Mouse (Mus musculus) MEL (cell line): ENCODE measurements around the gene Rhob. TPM values are rescaled to one million over a fixed set of nuclear protein-coding genes. Genes with fewer than 3 reads are reported as not detected.

Experiments
- DNase-seq: peaks from one replicate; pipeline ENCODE4 v3.0.0; 2011; ENCODE audit warnings: low read depth, low spot score
- H3K27ac ChIP-seq: 2 replicates; pipeline ENCODE4 v1.5.1; 2012; ENCODE audit warnings: low read depth, mild to moderate bottlenecking, control low read depth, low read length, moderate library complexity; ENCODE audit not compliant: control insufficient read depth
- H3K27me3 ChIP-seq, 2 experiments: fragments of 150-350 bp in 1 of 2; sonication (generic) in 1 of 2; 2 replicates each; pipeline ENCODE4 v1.6.1; 2012; ENCODE audit warnings: low read length in 2 of 2, mild to moderate bottlenecking in 2 of 2, improper control_type of control experiment in 1 of 2, moderate library complexity in 1 of 2; ENCODE audit not compliant: insufficient read depth in 2 of 2, control insufficient read depth in 1 of 2
- H3K36me3 ChIP-seq, 2 experiments: 2 replicates each; pipeline ENCODE4 v1.6.1; 2012 to 2014; ENCODE audit warnings: low read length in 2 of 2, improper control_type of control experiment in 1 of 2, inconsistent platforms in 1 of 2, mild to moderate bottlenecking in 1 of 2; ENCODE audit not compliant: insufficient read depth in 2 of 2, control insufficient read depth in 1 of 2
- H3K4me1 ChIP-seq, 2 experiments: fragments of 150-350 bp in 1 of 2; sonication (generic) in 1 of 2; 2 replicates each; pipeline ENCODE4 v1.6.1; 2012; ENCODE audit warnings: low read length in 2 of 2, improper control_type of control experiment in 1 of 2, mild to moderate bottlenecking in 1 of 2; ENCODE audit not compliant: insufficient read depth in 2 of 2, control insufficient read depth in 1 of 2
- H3K4me3 ChIP-seq, 2 experiments: fragments of 150-350 bp in 1 of 2; sonication (generic) in 1 of 2; 2 replicates each; pipeline ENCODE4 v1.5.1; 2012; ENCODE audit warnings: low read depth in 2 of 2, low read length in 2 of 2, mild to moderate bottlenecking in 2 of 2, moderate library complexity in 2 of 2, control low read depth in 1 of 2, improper control_type of control experiment in 1 of 2; ENCODE audit not compliant: control insufficient read depth in 1 of 2, insufficient read depth in 1 of 2
- H3K79me2 ChIP-seq: 2 replicates; pipeline ENCODE4 v1.6.1; 2012; ENCODE audit warnings: mild to moderate bottlenecking, low read length, moderate library complexity; ENCODE audit not compliant: control insufficient read depth, poor library complexity, insufficient read depth
- H3K9ac ChIP-seq: 2 replicates; pipeline ENCODE4 v1.6.1; 2012; ENCODE audit warnings: low read depth, mild to moderate bottlenecking, control low read depth, low read length, moderate library complexity; ENCODE audit not compliant: control insufficient read depth, poor library complexity, severe bottlenecking
- H3K9me3 ChIP-seq: fragments of 150-350 bp; sonication (generic); replicated peaks from 2 replicates; pipeline ENCODE4 v1.6.1; 2012; ENCODE audit warnings: mild to moderate bottlenecking, low read length, improper control_type of control experiment, moderate library complexity; ENCODE audit not compliant: insufficient read depth
- CHD1 ChIP-seq: IDR thresholded peaks from 2 replicates; pipeline ENCODE4 v1.6.1; 2012; ENCODE audit warnings: low read depth, mild to moderate bottlenecking, inconsistent platforms, low read length, improper control_type of control experiment
- CHD2 ChIP-seq: IDR thresholded peaks from 2 replicates; pipeline ENCODE4 v1.6.1; 2011; ENCODE audit warnings: low read length, improper control_type of control experiment
- CTCF ChIP-seq, 3 experiments: IDR thresholded peaks in 2 of 3; conservative IDR thresholded peaks in 1 of 3; 2 replicates each; pipeline ENCODE4 v1.5.1; 2011 to 2012; ENCODE audit warnings: low read length in 3 of 3, low read depth in 2 of 3, mild to moderate bottlenecking in 2 of 3, improper control_type of control experiment in 1 of 3, inconsistent platforms in 1 of 3, mixed read lengths in 1 of 3, moderate library complexity in 1 of 3; ENCODE audit not compliant: control insufficient read depth in 1 of 3, insufficient read depth in 1 of 3, poor library complexity in 1 of 3, severe bottlenecking in 1 of 3
- ELF1 ChIP-seq: IDR thresholded peaks from 2 replicates; pipeline ENCODE4 v1.6.1; 2014; ENCODE audit warnings: low read depth, mild to moderate bottlenecking, inconsistent platforms, low read length, improper control_type of control experiment, moderate library complexity
- EP300 ChIP-seq, 2 experiments: IDR thresholded peaks; 2 replicates each; pipeline ENCODE4 v1.6.1; 2011; ENCODE audit warnings: improper control_type of control experiment in 2 of 2, low read length in 2 of 2, low read depth in 1 of 2, mild to moderate bottlenecking in 1 of 2
- ETS1 ChIP-seq: IDR thresholded peaks from 2 replicates; pipeline ENCODE4 v1.6.1; 2012; ENCODE audit warnings: low read depth, mild to moderate bottlenecking, inconsistent platforms, low read length, improper control_type of control experiment, moderate library complexity
- GABPA ChIP-seq: IDR thresholded peaks from 2 replicates; pipeline ENCODE4 v1.6.1; 2012; ENCODE audit warnings: low read depth, mild to moderate bottlenecking, inconsistent platforms, low read length, improper control_type of control experiment, moderate library complexity
- GATA1 ChIP-seq: IDR thresholded peaks from 2 replicates; pipeline ENCODE4 v1.6.1; 2011; ENCODE audit warnings: low read depth, low read length, improper control_type of control experiment
- HCFC1 ChIP-seq: IDR thresholded peaks from 2 replicates; pipeline ENCODE4 v1.6.1; 2012; ENCODE audit warnings: low read depth, mild to moderate bottlenecking, inconsistent platforms, low read length, improper control_type of control experiment, moderate library complexity
- KAT2A ChIP-seq: conservative IDR thresholded peaks from 2 replicates; pipeline ENCODE4 v1.6.1; 2012; ENCODE audit warnings: low read depth, low read length, improper control_type of control experiment, inconsistent platforms
- MAX ChIP-seq: IDR thresholded peaks from 2 replicates; pipeline ENCODE4 v1.6.1; 2011; ENCODE audit warnings: low read length, improper control_type of control experiment
- MEF2A ChIP-seq: IDR thresholded peaks from 2 replicates; pipeline ENCODE4 v1.6.1; 2014; ENCODE audit warnings: low read depth, mild to moderate bottlenecking, inconsistent platforms, low read length, improper control_type of control experiment; ENCODE audit not compliant: poor library complexity, insufficient replicate concordance, severe bottlenecking; ENCODE audit errors: extremely low read depth
- MYB ChIP-seq: IDR thresholded peaks from 2 replicates; pipeline ENCODE4 v1.6.1; 2011; ENCODE audit warnings: mild to moderate bottlenecking, low read depth, low read length, improper control_type of control experiment
- MYC ChIP-seq: IDR thresholded peaks from 2 replicates; pipeline ENCODE4 v1.6.1; 2011; ENCODE audit warnings: low read depth, mild to moderate bottlenecking, low read length, improper control_type of control experiment, moderate library complexity
- NELFE ChIP-seq: IDR thresholded peaks from 2 replicates; pipeline ENCODE4 v1.6.1; 2011; ENCODE audit warnings: low read depth, low read length, improper control_type of control experiment
- NRF1 ChIP-seq: IDR thresholded peaks from 2 replicates; pipeline ENCODE4 v1.6.1; 2014; ENCODE audit warnings: low read depth, mild to moderate bottlenecking, inconsistent platforms, low read length, improper control_type of control experiment, moderate library complexity; ENCODE audit not compliant: poor library complexity, insufficient read depth, severe bottlenecking
- POLR2AphosphoS2 ChIP-seq: IDR thresholded peaks from 2 replicates; pipeline ENCODE4 v1.6.1; 2011; ENCODE audit warnings: low read length, improper control_type of control experiment
- POLR2AphosphoS5 ChIP-seq: IDR thresholded peaks from 2 replicates; pipeline ENCODE4 v1.6.1; 2012; ENCODE audit warnings: low read depth, borderline replicate concordance, mild to moderate bottlenecking, inconsistent platforms, low read length, moderate library complexity, mixed read lengths
- RAD21 ChIP-seq: IDR thresholded peaks from 2 replicates; pipeline ENCODE4 v1.6.1; 2011; ENCODE audit warnings: mild to moderate bottlenecking, low read depth, low read length, improper control_type of control experiment
- SIN3A ChIP-seq: IDR thresholded peaks from 2 replicates; pipeline ENCODE4 v1.6.1; 2012; ENCODE audit warnings: low read length, improper control_type of control experiment, inconsistent platforms
- SMC3 ChIP-seq: IDR thresholded peaks from 2 replicates; pipeline ENCODE4 v1.6.1; 2011; ENCODE audit warnings: low read depth, low read length, improper control_type of control experiment
- TBP ChIP-seq: IDR thresholded peaks from 2 replicates; pipeline ENCODE4 v1.8.0; 2011; ENCODE audit warnings: low read depth, low read length, improper control_type of control experiment
- UBTF ChIP-seq: IDR thresholded peaks from 2 replicates; pipeline ENCODE4 v1.6.1; 2012; ENCODE audit warnings: low read depth, mild to moderate bottlenecking, inconsistent platforms, low read length, improper control_type of control experiment, moderate library complexity, borderline replicate concordance; ENCODE audit not compliant: insufficient read depth
- USF1 ChIP-seq: IDR thresholded peaks from 2 replicates; pipeline ENCODE4 v1.6.1; 2014; ENCODE audit warnings: low read depth, mild to moderate bottlenecking, inconsistent platforms, low read length, improper control_type of control experiment, moderate library complexity
- ZKSCAN1 ChIP-seq: IDR thresholded peaks from 2 replicates; pipeline ENCODE4 v1.6.1; 2012; ENCODE audit warnings: low read depth, mild to moderate bottlenecking, inconsistent platforms, low read length, improper control_type of control experiment, moderate library complexity
- polyA plus RNA-seq, 2 experiments: library from polyadenylated mRNA; stranded (reverse) in 1 of 2; unstranded in 1 of 2; fragments of >175 nt in 1 of 2; fragments of >200 nt in 1 of 2; gene quantifications; 2 replicates each; pipeline versions ENCODE4 v1.2.1 to v1.2.4; 2012; ENCODE audit warnings: low replicate concordance in 2 of 2, low read depth in 1 of 2; ENCODE audit not compliant: insufficient read length in 2 of 2, insufficient read depth in 1 of 2, missing spikeins in 1 of 2
- total RNA-seq: library from RNA; depleted of rRNA; stranded (reverse); fragments of 300-350 nt; gene quantifications from 2 replicates; pipeline ENCODE4 v1.2.3, GENCODE M21; 2012

The Rhob gene
- total and polyA plus RNA-seq, 3 experiments = 1.8 to 6.0 TPM; not detected in 1

- Histone ChIP-seq H3K27me3 (no peaks in the 10 kb centered on the region), H3K9ac (no peak overlapping the region), H3K9me3 (no peaks in the 10 kb centered on the region), H3K79me2 (no peaks in the 10 kb centered on the region), H3K36me3 (no peaks in the 10 kb centered on the region), H3K4me3 (no peak overlapping the region), H3K4me1 (peaks cover 0 to 7% of the 10 kb centered on the region in 2 experiments; a peak in 2 of 4 replicates), H3K27ac (no peak overlapping the region)
- TF ChIP-seq CTCF (IDR thresholded peaks at IDR 0.05 in 2 of 3, conservative IDR thresholded peaks at IDR 0.05 in 1 of 3; ENCODE audit: control insufficient read depth in 1 of 3, insufficient read depth in 1 of 3, low read depth in 2 of 3, low read length in 3 of 3, poor library complexity in 1 of 3, severe bottlenecking in 1 of 3) = no peak
- no peak for TF ChIP-seq NRF1
- no peak for TF ChIP-seq USF1
- TF ChIP-seq ELF1 = no peak
- no peak for DNase-seq
Measured at GRCm38 (mm10) chr12:8494675-8495074, 5.1 kb downstream of the Rhob start.

DNA sequence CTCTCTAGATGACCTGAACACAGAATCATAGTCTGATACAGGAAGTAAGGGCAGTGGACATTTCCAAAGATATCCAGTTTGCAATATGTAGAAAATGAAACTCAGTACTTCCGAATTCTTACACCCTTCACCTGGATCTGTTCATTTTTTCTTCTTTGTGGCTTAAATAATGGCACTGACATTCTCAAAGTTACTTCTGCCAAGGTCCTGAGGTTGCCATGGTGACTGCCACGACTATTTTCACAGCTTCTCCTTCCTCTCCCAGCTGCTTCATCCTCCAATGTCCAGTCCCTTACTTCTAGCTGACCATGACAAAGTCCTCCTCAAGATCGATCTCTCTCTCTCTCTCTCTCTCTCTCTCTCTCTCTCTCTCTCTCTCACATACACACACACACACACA is 6.4 kb downstream of the Rhob start:
- Histone ChIP-seq H3K36me3 (no peaks in the 10 kb centered on the region), H3K27ac (no peak overlapping the region), H3K79me2 (no peaks in the 10 kb centered on the region), H3K4me3 (no peak overlapping the region), H3K27me3 (no peaks in the 10 kb centered on the region), H3K9ac (no peak overlapping the region), H3K4me1 (no peaks in the 10 kb centered on the region), H3K9me3 (no peaks in the 10 kb centered on the region)
- no peak for DNase-seq
- TF ChIP-seq RAD21 (no peak), HCFC1 (no peak), SMC3 (no peak), CTCF (IDR thresholded peaks at IDR 0.05 in 2 of 3, conservative IDR thresholded peaks at IDR 0.05 in 1 of 3; ENCODE audit: control insufficient read depth in 1 of 3, insufficient read depth in 1 of 3, low read depth in 2 of 3, low read length in 3 of 3, poor library complexity in 1 of 3, severe bottlenecking in 1 of 3) (no peak), CHD1 (no peak), NRF1 (no peak), CHD2 (no peak), MEF2A (no peak), GATA1 (no peak), MAX (no peak), UBTF (no peak)

DNA sequence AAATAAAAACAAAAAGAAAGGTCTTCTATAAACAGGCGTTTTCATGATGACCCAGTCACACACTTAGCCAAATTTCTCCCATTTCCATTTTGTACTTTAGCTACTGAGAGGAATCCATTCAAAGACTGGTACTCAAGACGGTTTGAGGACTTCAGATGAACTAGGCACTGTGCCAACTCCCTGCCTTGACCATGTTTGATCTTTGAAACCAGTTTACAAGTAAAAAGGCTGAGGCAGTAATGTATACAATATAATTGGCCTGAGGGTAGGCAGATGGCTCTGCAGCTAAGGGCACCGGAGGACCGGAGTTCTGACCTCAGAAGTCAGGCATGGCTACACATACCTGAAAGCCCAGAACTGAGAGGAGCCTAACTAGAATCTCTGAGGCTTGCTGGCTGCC is 10.7 kb downstream of the Rhob start:
- Histone ChIP-seq H3K4me1 (no peaks in the 10 kb centered on the region), H3K36me3 (no peaks in the 10 kb centered on the region), H3K79me2 (no peaks in the 10 kb centered on the region), H3K4me3 (no peak overlapping the region), H3K27ac (no peak overlapping the region), H3K9me3 (no peaks in the 10 kb centered on the region), H3K9ac (no peak overlapping the region), H3K27me3 (no peaks in the 10 kb centered on the region; a peak in 1 of 4 replicates)
- TF ChIP-seq SIN3A = no peak
- no peak for TF ChIP-seq ETS1
- TF ChIP-seq GABPA = no peak
- TF ChIP-seq EP300 (IDR thresholded peaks at IDR 0.05; ENCODE audit: low read depth in 1 of 2, low read length in 2 of 2) = no peak
- no peak for TF ChIP-seq POLR2AphosphoS2
- no peak for TF ChIP-seq MYC
- no peak for TF ChIP-seq UBTF
- no peak for TF ChIP-seq RAD21
- no peak for TF ChIP-seq KAT2A
- TF ChIP-seq NELFE = no peak
- TF ChIP-seq USF1 = no peak
- TF ChIP-seq MAX = no peak
- TF ChIP-seq POLR2AphosphoS5 = no peak
- TF ChIP-seq ZKSCAN1 = no peak
- TF ChIP-seq CHD1 = no peak
- no peak for TF ChIP-seq TBP
- TF ChIP-seq MYB = no peak
- DNase-seq = no peak
